Mouse (Mus musculus) MEL-GATA-1-ER (cell line): ENCODE data around the gene Prdm1.

Experiments used
- DNase-seq: peaks from one replicate; pipeline ENCODE4 v3.0.0-alpha.2; 2012; ENCODE audit warnings: low read depth; ENCODE audit errors: extremely low read depth

The Prdm1 gene

DNA sequence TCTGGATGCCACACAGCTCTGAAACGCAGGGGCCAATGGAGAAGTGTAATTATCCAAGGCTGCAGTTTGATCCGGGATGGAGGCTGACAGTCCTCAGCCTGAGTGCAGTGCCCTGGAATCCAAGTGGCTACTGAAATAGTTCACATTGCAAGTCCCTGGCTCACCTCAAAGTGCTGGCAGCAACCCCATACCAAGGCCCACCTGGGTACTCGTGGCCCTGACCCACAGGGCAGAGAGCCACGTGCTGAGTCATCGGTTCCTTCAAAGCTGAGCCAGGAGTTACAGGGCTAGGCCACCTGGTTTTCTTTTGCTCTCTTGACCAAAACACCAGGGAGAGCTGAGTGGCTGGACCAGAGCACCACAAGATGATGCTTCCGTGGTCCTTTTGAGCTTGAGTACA, 103.3 kb downstream of the Prdm1 start:
- DNase-seq, result no peak

DNA sequence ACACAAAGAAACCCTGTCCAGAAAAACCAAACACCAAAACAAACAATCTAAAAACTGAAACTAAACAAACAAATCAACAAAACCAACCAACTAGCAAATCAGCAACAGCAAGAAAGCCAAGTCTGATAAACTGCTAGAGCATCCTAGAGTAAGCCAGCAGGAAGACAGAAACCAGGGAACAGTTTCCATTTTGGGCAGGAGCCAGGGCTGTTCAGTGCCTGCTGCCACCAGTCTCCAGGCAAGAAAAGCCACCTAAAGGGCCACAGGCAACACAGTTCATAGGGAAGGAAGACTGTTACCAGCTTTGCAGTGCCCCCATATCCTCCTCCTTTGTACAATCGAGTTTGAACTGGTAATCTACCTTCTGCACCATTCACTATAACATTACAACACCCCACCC, 106.4 kb downstream of the Prdm1 start:
- no peak for DNase-seq

DNA sequence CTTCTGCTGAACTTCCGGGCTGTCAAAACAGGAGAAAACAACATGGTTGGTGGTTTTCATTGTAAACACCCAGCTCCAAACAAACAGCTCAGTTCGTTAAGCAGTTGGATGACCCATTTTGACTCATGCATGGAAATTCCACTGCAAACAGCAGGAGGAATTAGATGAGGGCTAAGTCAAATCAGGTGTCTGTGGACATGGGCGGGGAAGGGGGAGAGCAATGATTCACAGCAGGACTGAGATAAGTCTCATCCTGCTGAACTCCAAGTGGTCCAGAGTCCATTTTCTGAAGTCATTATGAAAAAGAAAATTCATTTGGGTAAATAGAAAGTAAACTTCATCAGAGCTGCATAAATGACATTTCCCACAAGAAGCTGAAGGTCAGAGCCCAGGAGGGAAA, 108.1 kb downstream of the Prdm1 start:
- DNase-seq, result no peak

DNA sequence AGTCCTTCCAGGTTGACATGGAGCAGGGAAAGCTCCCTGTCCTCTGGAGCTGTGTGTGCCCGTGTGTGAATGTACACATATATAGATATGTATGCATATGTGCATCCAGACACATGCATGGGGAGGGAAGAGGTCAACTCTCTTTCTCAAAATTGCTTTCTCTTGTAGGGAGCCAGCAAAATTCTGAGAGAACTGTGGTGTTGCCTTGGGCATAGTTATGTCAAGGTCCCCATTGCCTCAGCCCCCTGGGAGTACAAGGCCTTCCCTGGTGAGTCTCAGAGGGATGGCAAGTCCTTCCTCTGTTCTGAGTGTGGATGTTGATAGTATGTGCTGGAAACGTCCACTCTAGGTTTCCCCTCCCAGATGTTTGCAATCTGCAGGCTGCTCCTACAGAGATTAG, 109.4 kb downstream of the Prdm1 start:
- DNase-seq, result no peak

DNA sequence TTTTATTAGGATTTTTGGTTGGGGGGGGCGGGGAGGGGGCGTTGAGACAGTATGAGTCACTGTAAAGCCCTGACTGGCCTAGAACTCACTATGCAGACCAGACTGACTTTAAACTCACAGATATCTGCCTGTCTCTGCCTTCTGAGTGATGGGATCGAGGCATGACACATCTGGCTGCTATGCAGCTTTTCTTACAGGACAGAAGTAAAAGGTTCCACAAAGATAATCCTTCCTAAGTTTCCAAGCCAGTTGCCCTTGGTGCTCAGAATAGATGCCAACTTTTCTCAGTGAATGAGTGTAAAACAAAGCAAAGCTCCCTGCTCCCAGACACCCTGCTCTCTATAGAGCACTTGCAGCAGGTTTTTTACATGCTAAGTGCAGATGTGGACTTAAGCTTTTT, 112.7 kb downstream of the Prdm1 start:
- DNase-seq, result no peak

DNA sequence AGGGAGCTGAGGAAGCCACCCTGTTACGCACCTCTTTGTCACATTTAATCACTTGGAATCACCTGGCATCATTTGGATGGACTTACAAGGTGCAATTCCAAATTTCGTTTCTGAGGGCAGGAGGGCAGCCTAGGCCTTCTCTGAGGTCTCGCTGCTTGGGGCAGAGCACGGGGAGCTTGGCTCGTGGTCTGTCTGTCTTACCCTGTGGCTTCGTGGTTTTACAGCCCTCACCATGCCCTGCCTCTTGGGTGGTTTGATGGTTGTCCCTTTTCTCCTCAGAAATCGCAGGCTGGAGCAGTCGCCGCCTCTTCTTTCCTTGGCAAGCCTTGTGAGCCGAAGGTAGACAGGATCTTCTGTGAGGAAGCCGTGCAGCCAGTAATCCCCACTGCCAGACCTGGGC, 118.3 kb downstream of the Prdm1 start:
- DNase-seq, result no peak

DNA sequence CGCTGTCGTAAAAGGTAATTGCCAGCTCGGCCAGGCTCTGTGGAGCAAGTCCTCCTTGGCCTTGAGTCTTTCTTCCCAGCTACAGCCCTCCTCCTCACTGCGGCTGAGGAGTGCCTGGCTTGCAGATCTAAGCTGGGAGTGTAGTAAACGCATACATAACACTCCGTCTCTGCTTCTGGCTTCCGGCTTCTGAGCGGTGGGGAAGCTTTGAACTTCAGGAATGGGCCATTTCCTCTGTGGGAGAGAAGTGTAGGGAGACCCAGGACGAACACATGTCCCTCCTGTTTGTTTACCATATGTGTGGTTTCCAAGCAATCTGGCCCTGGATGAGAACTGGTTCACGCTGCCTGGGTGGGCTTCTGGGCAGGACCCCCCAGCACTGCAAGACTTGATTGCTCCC, 119.2 kb downstream of the Prdm1 start:
- no peak for DNase-seq

DNA sequence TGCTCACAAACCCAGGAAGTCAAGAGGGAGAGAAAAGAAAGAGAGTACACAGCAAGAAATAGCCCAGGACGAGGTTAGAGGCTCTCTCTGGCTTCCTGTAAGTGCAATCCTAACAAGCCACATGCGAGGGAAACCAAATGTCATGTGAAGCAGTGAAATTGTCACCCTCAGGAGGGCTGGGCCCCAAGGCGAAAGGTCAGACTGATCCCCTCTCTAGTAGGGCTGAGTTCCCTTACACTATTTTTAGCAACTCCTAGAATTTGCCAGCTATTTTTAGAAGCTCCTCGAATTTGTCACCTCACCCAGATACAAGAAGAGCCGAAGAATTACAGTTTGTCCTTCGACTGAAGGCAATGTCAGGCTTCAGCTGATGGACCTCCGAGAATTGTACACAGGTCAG, 124.9 kb downstream of the Prdm1 start:
- no peak for DNase-seq

DNA sequence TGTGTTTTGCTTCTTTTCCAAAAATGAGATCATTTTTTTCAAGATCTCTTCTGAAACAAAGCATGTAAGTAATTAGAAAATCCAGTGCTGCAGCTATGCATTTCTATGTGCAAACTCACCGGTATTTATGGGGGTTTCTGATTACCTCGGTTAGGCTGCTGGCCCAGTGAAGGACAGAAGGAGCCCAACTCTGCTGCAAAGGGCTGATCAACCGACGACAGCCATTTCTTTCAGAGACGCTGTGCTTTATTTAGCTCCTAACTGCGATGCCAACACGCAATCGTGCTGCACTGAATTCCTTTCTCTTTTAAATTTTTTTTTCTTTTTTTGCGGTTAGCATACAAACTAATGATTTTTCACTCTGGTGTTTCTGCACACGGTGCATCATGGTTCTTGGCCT, 126.7 kb downstream of the Prdm1 start:
- DNase-seq, result no peak

DNA sequence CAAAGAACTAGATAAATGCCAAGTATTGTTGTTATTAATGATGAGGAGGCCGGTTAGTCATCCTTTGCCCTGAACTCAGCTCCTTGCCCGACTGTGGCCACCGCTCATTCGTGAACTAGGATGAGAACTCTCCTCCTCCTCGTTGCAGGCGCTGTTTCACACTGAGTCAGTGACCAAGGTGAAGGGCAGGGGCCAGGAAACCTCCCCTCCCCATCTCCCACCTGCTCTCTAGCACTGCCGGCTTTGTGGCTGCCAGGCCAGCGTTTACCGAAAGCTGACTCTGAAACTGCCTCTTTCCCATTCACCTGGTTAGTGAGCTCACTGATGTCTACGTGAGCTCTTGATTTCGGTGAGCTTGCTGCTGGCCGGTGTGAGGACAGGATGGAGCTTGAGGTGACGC, 127.7 kb downstream of the Prdm1 start:
- DNase-seq, result no peak

DNA sequence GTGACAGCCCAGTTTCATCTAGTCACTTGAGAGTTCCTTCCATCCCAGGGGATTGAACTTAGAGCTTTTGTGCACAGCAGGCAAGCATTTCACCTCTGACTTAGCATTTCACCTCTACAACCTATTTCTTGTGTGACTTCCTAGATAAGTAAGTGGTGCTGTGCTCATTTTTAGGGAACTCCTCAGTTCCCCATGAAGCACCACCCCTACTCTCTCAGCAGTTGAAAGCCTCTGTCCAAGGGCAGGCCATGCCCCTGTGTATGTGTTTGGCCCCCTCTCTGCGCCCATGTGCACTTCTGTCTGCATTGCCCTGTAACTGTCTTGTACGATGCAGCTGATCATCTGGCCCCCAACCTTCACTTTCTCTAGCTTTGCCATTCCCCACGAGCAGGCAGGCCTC, 128.2 kb downstream of the Prdm1 start:
- DNase-seq, result peak; percentile 11

DNA sequence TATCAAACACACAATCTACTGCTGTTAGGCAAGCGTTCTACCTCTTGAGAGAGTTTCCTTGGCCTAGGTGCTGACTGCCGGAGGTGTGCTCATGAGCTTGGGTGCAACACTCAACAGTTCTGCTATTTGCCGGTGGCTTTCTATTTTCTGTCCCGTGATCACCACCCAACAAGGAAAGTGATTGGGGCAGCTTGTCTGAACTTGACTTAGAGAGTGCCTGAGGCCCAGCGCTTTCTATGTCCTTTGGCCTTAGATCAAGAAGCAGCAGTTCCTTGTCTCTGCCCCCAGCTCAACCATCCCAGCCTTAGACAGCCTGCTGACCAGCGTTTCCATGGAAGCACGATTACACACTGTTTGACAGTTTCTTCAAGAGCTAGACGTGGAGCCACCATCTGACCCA, 135.4 kb downstream of the Prdm1 start:
- no peak for DNase-seq

DNA sequence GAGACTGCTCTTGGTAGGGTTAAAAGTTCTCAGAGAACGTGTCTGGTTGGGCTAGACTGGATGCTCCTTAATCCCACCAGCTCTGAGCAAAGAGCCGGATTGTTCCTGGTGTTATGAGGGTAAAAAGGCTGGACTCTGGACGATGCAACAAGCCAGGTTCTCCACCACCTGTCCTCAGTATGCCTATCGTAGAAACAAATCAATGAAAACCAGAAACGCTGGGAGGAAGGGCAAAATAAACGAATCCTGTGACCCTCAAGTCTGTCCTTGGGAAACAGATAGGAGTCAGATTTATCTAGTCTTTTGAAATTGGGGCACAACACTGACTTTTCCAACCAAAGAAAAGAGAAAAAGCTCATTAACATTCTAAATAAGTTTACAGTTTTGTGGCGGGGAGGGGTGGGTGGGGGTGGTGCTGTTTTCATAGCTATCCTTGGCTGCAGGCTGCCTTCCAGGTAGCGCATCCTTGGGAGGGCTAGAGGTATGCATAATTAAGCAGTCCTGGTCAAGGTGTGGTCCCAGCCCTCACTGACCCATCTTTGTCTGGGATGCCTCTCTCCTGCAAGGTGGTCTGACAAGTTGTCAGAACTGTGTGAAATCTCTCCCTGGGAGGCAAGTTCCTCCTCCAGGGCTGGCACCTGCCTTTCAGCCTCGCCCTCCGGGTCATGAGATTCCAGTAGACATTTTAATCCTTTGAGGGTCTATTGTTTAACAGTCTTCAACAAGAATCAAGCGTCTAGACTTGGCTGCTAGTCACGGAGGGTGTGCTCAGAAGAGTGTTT, 136.6 kb downstream of the Prdm1 start:
- DNase-seq, result no peak

DNA sequence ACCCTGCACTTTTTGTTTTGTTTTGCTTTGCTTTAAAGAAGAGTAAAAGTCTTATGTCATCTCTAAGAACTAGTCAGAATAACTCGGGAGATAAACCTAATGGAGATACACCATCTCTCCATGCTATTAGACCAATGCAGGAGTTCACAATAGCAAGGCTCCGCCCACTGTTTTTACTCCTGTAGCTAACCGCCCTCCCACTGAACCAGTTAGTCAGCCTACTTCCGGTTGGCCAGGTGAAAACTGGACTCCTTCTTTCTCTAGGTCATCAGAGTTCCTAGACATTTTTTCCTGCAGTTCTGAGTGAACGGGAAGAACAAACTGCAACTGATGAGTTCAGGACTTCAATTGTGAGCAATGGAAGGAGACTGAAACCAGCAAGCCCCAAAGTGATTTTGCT, 138.0 kb downstream of the Prdm1 start:
- no peak for DNase-seq

DNA sequence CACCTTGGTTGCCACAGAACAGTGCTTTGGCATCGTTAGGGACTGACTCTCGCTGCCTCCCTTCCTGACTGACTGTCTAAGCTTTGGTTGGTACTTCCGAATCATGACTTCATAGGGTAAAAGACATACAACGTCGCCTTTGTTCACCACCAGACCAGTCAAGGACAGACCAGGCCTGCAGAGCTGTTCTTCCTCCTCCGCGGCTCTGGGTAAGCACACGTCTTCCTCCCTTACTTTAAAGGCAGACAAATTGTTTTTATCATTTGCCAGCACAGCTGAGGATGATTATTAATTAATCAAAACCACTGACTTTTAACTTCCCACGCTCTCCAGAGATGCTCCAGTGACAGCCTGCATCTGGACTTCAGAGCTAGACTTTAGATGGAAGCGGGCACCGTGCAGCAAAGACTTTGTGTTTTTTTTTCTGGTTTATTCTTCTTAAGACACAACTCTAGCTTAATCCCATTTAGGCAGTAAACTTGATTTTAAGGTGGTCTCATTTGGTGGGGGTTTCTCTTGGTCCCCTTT, 139.5 kb downstream of the Prdm1 start:
- DNase-seq, result no peak
